Mouse (Mus musculus): ENCODE results near the gene Ttc16. TPM values are rescaled to one million over a fixed set of nuclear protein-coding genes. Genes with fewer than 3 reads are reported as not detected.

The Ttc16 gene
- polyA plus RNA-seq, 1 experiment = 0.14 TPM

DNA sequence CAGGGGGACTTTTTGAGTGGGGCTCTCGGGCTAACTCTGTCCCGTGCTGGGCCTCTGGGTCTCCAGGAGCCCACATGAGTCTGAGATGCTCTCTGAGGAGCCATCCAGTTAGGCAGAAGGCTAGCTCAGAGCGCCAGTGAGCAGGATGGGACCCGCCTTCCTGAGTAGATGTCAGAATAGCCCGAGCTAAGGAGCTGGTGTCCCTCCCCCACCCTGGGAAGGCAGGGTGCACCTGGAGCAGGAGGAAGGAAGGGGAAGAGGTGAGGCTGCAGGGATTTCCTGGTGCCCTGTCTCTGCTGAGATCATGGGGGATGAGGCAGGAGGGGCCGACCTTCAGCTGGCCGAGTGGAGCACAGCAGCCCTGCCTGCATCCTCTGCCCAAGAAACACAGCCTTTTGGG is 47.0 kb downstream of the Ttc16 start:
- TF ChIP-seq USF1 (IDR thresholded peaks at IDR 0.05; ENCODE audit: low read depth) (no peak), MYOG (IDR thresholded peaks at IDR 0.05; ENCODE audit: control insufficient read depth, extremely low read depth, insufficient read length) (no peak), CEBPB (IDR thresholded peaks at IDR 0.05; ENCODE audit: low read depth) (no peak), MAX (IDR thresholded peaks at IDR 0.05) (no peak), MYOD1 (IDR thresholded peaks at IDR 0.05; ENCODE audit: control insufficient read depth, insufficient read length, low read depth) (no peak), CTCF (IDR thresholded peaks at IDR 0.05; ENCODE audit: control insufficient read depth, insufficient read depth, insufficient read length) (no peak), FOSL1 (IDR thresholded peaks at IDR 0.05; ENCODE audit: insufficient read depth, low read length, poor library complexity, severe bottlenecking) (no peak)
- Histone ChIP-seq H3K79me2 (ENCODE audit: control insufficient read depth, insufficient read depth) (no peaks in the 10 kb centered on the region), H3K4me3 (ENCODE audit: insufficient read depth, poor library complexity, severe bottlenecking) (no peak overlapping the region), H3K27me3 (ENCODE audit: control insufficient read depth, insufficient read depth, insufficient read length) (no peaks in the 10 kb centered on the region), H3K36me3 (ENCODE audit: control insufficient read depth, insufficient read depth) (no peaks in the 10 kb centered on the region), H3ac (ENCODE audit: control insufficient read depth, insufficient read length, low read depth) (no peak overlapping the region), H3K79me3 (ENCODE audit: low read depth) (no peaks in the 10 kb centered on the region)

DNA sequence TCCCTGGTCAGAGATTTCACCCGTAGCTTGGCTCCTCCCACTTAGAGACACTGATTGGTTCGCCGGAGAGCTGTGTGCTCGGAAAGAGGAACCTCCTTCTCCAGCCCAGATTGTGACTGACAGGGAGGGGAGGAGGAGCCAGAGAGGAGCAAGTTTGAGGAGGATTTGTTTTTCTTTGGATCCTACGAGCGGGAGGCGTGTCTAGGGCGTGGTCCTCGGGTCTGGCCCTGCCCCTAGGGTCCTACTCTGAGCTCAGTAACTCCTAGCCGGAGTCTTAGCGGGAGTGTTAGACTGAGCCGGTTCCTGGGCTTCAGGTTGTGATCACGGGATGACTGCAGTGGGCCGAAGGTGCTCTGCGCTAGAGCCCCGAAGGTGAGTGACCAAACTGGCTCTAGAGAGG is 48.0 kb downstream of the Ttc16 start:
- peak overlapping the region; percentile 28 for H3ac ChIP-seq (ENCODE audit: control insufficient read depth, insufficient read length, low read depth)
- no peak for TF ChIP-seq USF1 (IDR thresholded peaks at IDR 0.05; ENCODE audit: low read depth)
- no peak for TF ChIP-seq CEBPB (IDR thresholded peaks at IDR 0.05; ENCODE audit: low read depth)
- TF ChIP-seq CTCF (IDR thresholded peaks at IDR 0.05; ENCODE audit: control insufficient read depth, insufficient read depth, insufficient read length) = no peak
- TF ChIP-seq MYOD1 (IDR thresholded peaks at IDR 0.05; ENCODE audit: control insufficient read depth, insufficient read length, low read depth) = no peak
- TF ChIP-seq MYOG (IDR thresholded peaks at IDR 0.05; ENCODE audit: control insufficient read depth, extremely low read depth, insufficient read length) = no peak
- TF ChIP-seq MAX (IDR thresholded peaks at IDR 0.05) = no peak
- no peaks in the 10 kb centered on the region for H3K79me2 ChIP-seq (ENCODE audit: control insufficient read depth, insufficient read depth)
- no peaks in the 10 kb centered on the region for H3K79me3 ChIP-seq (ENCODE audit: low read depth)
- H3K36me3 ChIP-seq (ENCODE audit: control insufficient read depth, insufficient read depth) = no peaks in the 10 kb centered on the region
- H3K27me3 ChIP-seq (ENCODE audit: control insufficient read depth, insufficient read depth, insufficient read length) = no peaks in the 10 kb centered on the region
- no peak overlapping the region for H3K4me3 ChIP-seq (ENCODE audit: insufficient read depth, poor library complexity, severe bottlenecking)

GRCm38 (mm10) chr2:32724832-32725790 is 50.3 kb downstream of the Ttc16 start:
- no peak for TF ChIP-seq CTCF (IDR thresholded peaks at IDR 0.05; ENCODE audit: control insufficient read depth, insufficient read depth, insufficient read length)
- no peak for TF ChIP-seq CEBPB (IDR thresholded peaks at IDR 0.05; ENCODE audit: low read depth)
- TF ChIP-seq FOSL1 (IDR thresholded peaks at IDR 0.05; ENCODE audit: insufficient read depth, low read length, poor library complexity, severe bottlenecking) = no peak
- no peak for TF ChIP-seq MYOD1 (IDR thresholded peaks at IDR 0.05; ENCODE audit: control insufficient read depth, insufficient read length, low read depth)
- TF ChIP-seq MAX (IDR thresholded peaks at IDR 0.05) = no peak
- TF ChIP-seq USF1 (IDR thresholded peaks at IDR 0.05; ENCODE audit: low read depth) = no peak
- no peaks in the 10 kb centered on the region for H3K79me3 ChIP-seq (ENCODE audit: low read depth)
- no peaks in the 10 kb centered on the region for H3K27me3 ChIP-seq (ENCODE audit: control insufficient read depth, insufficient read depth, insufficient read length)

DNA sequence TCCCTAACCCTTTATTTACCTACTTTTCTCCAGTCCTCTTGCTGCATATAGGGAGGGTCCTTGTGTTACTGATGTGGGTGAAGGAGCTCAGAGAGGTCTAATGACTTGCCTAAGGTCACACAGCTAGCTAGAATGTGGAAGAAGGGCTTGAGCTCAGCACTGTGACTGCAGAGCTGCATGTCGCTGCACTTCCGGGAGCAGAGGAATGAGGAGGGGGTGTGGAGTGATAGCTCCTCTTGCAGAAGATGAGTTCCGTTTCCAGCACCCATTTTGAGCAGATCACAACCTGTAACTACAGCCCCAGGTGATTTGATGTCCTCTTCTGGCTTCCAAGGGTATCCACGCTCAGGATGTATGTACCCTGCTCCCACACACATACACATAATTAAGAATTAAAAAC is 51.3 kb downstream of the Ttc16 start:
- Histone ChIP-seq H3ac (ENCODE audit: control insufficient read depth, insufficient read length, low read depth) (no peak overlapping the region), H3K27me3 (ENCODE audit: control insufficient read depth, insufficient read depth, insufficient read length) (no peaks in the 10 kb centered on the region), H3K4me3 (ENCODE audit: insufficient read depth, poor library complexity, severe bottlenecking) (no peak overlapping the region), H3K36me3 (ENCODE audit: control insufficient read depth, insufficient read depth) (no peaks in the 10 kb centered on the region), H3K79me3 (ENCODE audit: low read depth) (no peaks in the 10 kb centered on the region), H3K79me2 (ENCODE audit: control insufficient read depth, insufficient read depth) (no peaks in the 10 kb centered on the region)
- no peak for TF ChIP-seq CEBPB (IDR thresholded peaks at IDR 0.05; ENCODE audit: low read depth)
- no peak for TF ChIP-seq FOSL1 (IDR thresholded peaks at IDR 0.05; ENCODE audit: insufficient read depth, low read length, poor library complexity, severe bottlenecking)
- no peak for TF ChIP-seq MAX (IDR thresholded peaks at IDR 0.05)
- no peak for TF ChIP-seq USF1 (IDR thresholded peaks at IDR 0.05; ENCODE audit: low read depth)
- no peak for TF ChIP-seq MYOG (IDR thresholded peaks at IDR 0.05; ENCODE audit: control insufficient read depth, extremely low read depth, insufficient read length)
- no peak for TF ChIP-seq MYOD1 (IDR thresholded peaks at IDR 0.05; ENCODE audit: control insufficient read depth, insufficient read length, low read depth)
- TF ChIP-seq CTCF (IDR thresholded peaks at IDR 0.05; ENCODE audit: control insufficient read depth, insufficient read depth, insufficient read length) = no peak

More at GRCm38 (mm10) chr2:32724832-32725790, 50.3 kb downstream of the Ttc16 start:
- no peaks in the 10 kb centered on the region for H3K79me2 ChIP-seq (ENCODE audit: control insufficient read depth, insufficient read depth)
- no peaks in the 10 kb centered on the region for H3K36me3 ChIP-seq (ENCODE audit: control insufficient read depth, insufficient read depth)
- H3K4me3 ChIP-seq (ENCODE audit: insufficient read depth, poor library complexity, severe bottlenecking) = no peak overlapping the region
- no peak overlapping the region for H3ac ChIP-seq (ENCODE audit: control insufficient read depth, insufficient read length, low read depth)

DNA sequence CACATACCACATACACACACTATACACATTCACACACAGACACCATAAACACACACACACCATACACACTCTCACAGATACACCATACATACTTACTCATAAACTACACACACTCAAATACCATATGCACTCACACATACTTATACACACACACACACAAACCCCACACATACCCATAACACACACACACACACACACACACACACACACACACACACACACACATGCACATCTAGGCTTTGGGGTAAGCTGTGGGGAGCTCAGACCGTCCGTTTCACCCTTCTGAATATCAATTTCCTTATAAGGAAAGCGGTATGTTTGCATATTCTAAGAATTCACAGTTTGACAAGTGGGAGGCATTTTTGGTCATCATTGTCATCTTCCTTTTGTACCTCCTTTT is 52.9 kb downstream of the Ttc16 start:
- TF ChIP-seq USF1 (IDR thresholded peaks at IDR 0.05; ENCODE audit: low read depth) = no peak
- TF ChIP-seq FOSL1 (IDR thresholded peaks at IDR 0.05; ENCODE audit: insufficient read depth, low read length, poor library complexity, severe bottlenecking) = no peak
- no peak for TF ChIP-seq MAX (IDR thresholded peaks at IDR 0.05)
- no peak for TF ChIP-seq CEBPB (IDR thresholded peaks at IDR 0.05; ENCODE audit: low read depth)
- TF ChIP-seq MYOD1 (IDR thresholded peaks at IDR 0.05; ENCODE audit: control insufficient read depth, insufficient read length, low read depth) = no peak
- H3K4me3 ChIP-seq (ENCODE audit: insufficient read depth, poor library complexity, severe bottlenecking) = no peak overlapping the region
- no peaks in the 10 kb centered on the region for H3K36me3 ChIP-seq (ENCODE audit: control insufficient read depth, insufficient read depth)
- H3ac ChIP-seq (ENCODE audit: control insufficient read depth, insufficient read length, low read depth) = no peak overlapping the region
- H3K79me3 ChIP-seq (ENCODE audit: low read depth) = no peaks in the 10 kb centered on the region
- no peaks in the 10 kb centered on the region for H3K79me2 ChIP-seq (ENCODE audit: control insufficient read depth, insufficient read depth)
- no peaks in the 10 kb centered on the region for H3K27me3 ChIP-seq (ENCODE audit: control insufficient read depth, insufficient read depth, insufficient read length)

Measured in C2C12 (cell line).